Mouse (Mus musculus): ENCODE measurements at regions not wholly inside any gene's neighbourhood (a gene's known extent, or its start where the extent isn't known, plus 50 kb on each side); places are given as distances from the start of the nearest gene placed in this dataset.
A peak's percentile ranks its signal among the peaks of the same experiment; 100 is the strongest.

- no peak for DNase-seq (ENCODE audit: low spot score)
Measured at GRCm38 (mm10) chr11:64369516-64369915, 65.6 kb upstream of the Hs3st3a1 start.

- DNase-seq (ENCODE audit: low spot score) = no peak
Measured at GRCm38 (mm10) chr11:64335456-64335855, 99.7 kb upstream of the Hs3st3a1 start.

GRCm38 (mm10) chr11:64332406-64332805, 102.7 kb upstream of the Hs3st3a1 start:
- no peak for DNase-seq (ENCODE audit: low spot score)

GRCm38 (mm10) chr11:64331811-64332210, 103.3 kb upstream of the Hs3st3a1 start:
- DNase-seq (ENCODE audit: low spot score) = peak; percentile 28

GRCm38 (mm10) chr11:64329129-64329528, 106.0 kb upstream of the Hs3st3a1 start:
- DNase-seq (ENCODE audit: low spot score) = no peak

GRCm38 (mm10) chr11:64327771-64328170, 107.4 kb upstream of the Hs3st3a1 start:
- DNase-seq (ENCODE audit: low spot score) = no peak

- no peak for DNase-seq (ENCODE audit: low spot score)
Measured at GRCm38 (mm10) chr11:64326646-64327045, 108.5 kb upstream of the Hs3st3a1 start.

GRCm38 (mm10) chr11:64321900-64322425, 113.2 kb upstream of the Hs3st3a1 start:
- DNase-seq (ENCODE audit: low spot score) = no peak

GRCm38 (mm10) chr11:64317458-64317857, 117.7 kb upstream of the Hs3st3a1 start:
- no peak for DNase-seq (ENCODE audit: low spot score)

GRCm38 (mm10) chr11:64314997-64315396, 120.1 kb upstream of the Hs3st3a1 start:
- no peak for DNase-seq (ENCODE audit: low spot score)

- no peak for DNase-seq (ENCODE audit: low spot score)
Measured at GRCm38 (mm10) chr11:64313241-64313640, 121.9 kb upstream of the Hs3st3a1 start.

GRCm38 (mm10) chr11:64309881-64310280, 125.3 kb upstream of the Hs3st3a1 start:
- no peak for DNase-seq (ENCODE audit: low spot score)

GRCm38 (mm10) chr11:64297825-64298224, 137.3 kb upstream of the Hs3st3a1 start:
- no peak for DNase-seq (ENCODE audit: low spot score)

GRCm38 (mm10) chr11:64288236-64288635, 146.9 kb upstream of the Hs3st3a1 start:
- DNase-seq (ENCODE audit: low spot score) = no peak

- DNase-seq (ENCODE audit: low spot score) = no peak
Measured at GRCm38 (mm10) chr11:64287499-64287898, 147.6 kb upstream of the Hs3st3a1 start.

- DNase-seq (ENCODE audit: low spot score) = no peak
Measured at GRCm38 (mm10) chr11:64281781-64282180, 153.4 kb upstream of the Hs3st3a1 start.

- DNase-seq (ENCODE audit: low spot score) = no peak
Measured at GRCm38 (mm10) chr11:64278259-64279003, 156.7 kb upstream of the Hs3st3a1 start.

GRCm38 (mm10) chr11:64273726-64274125, 161.4 kb upstream of the Hs3st3a1 start:
- no peak for DNase-seq (ENCODE audit: low spot score)

- DNase-seq (ENCODE audit: low spot score) = no peak
Measured at GRCm38 (mm10) chr11:64273214-64273613, 161.9 kb upstream of the Hs3st3a1 start.

GRCm38 (mm10) chr11:64268121-64268520, 167.0 kb upstream of the Hs3st3a1 start:
- DNase-seq (ENCODE audit: low spot score) = no peak

- DNase-seq (ENCODE audit: low spot score) = no peak
Measured at GRCm38 (mm10) chr11:64267547-64267946, 167.6 kb upstream of the Hs3st3a1 start.

GRCm38 (mm10) chr11:64253517-64254385, 174.5 kb upstream of the Cox10 start:
- no peak for DNase-seq (ENCODE audit: low spot score)

GRCm38 (mm10) chr11:64236873-64237272, 157.6 kb upstream of the Cox10 start:
- DNase-seq (ENCODE audit: low spot score) = no peak

All from left cerebral cortex, adult 11 months (tissue).